Mouse (Mus musculus) kidney, embryonic 16.5 days (tissue): Measurements from ENCODE around the gene Carmil1. TPM values are rescaled to one million over a fixed set of nuclear protein-coding genes. Genes with fewer than 3 reads are reported as not detected.

Experiments
- ATAC-seq: fragments of 200-750 bp; cut with Nextera tagmentation; 2 replicates; pipeline ENCODE4 v1.8.0; 2017; ENCODE audit warnings: moderate TSS enrichment; ENCODE audit not compliant: low FRiP score, low TSS enrichment
- H3K27ac ChIP-seq: fragments of 300-500 bp; sonication (generic); 2 replicates; pipeline ENCODE4 v1.5.1; 2014; ENCODE audit warnings: low read length
- H3K27me3 ChIP-seq: fragments of 300-500 bp; sonication (generic); 2 replicates; pipeline ENCODE4 v1.6.1; 2014; ENCODE audit warnings: low read length, control low read depth, mixed read lengths; ENCODE audit not compliant: insufficient read depth
- H3K36me3 ChIP-seq: fragments of 300-500 bp; sonication (generic); 2 replicates; pipeline ENCODE4 v1.6.1; 2014; ENCODE audit warnings: low read length, control low read depth, mixed read lengths; ENCODE audit not compliant: insufficient read depth
- H3K4me1 ChIP-seq: fragments of 300-500 bp; sonication (generic); 2 replicates; pipeline ENCODE4 v1.6.1; 2014; ENCODE audit warnings: low read length, control low read depth, mixed read lengths; ENCODE audit not compliant: insufficient read depth
- H3K4me2 ChIP-seq: fragments of 300-500 bp; sonication (generic); replicated peaks from 2 replicates; pipeline ENCODE4 v1.6.1; 2014; ENCODE audit warnings: low read depth, low read length
- H3K4me3 ChIP-seq: fragments of 300-500 bp; sonication (generic); 2 replicates; pipeline ENCODE4 v1.5.1; 2014; ENCODE audit warnings: mild to moderate bottlenecking, low read length
- H3K9ac ChIP-seq: fragments of 300-500 bp; sonication (generic); replicated peaks from 2 replicates; pipeline ENCODE4 v1.6.1; 2014; ENCODE audit warnings: low read length
- H3K9me3 ChIP-seq: fragments of 300-500 bp; sonication (generic); 2 replicates; pipeline ENCODE4 v1.6.1; 2016; ENCODE audit warnings: low read length, control low read depth
- WGBS: fragments of 180-500 bp; shearing (Covaris S2); extraction: QIAGEN DNeasy Blood & Tissue Kit; methylation state at CpG from one replicate; pipeline ENCODE4 v1.1.7; 2014; 5-methylcytosine and 5-hydroxymethylcytosine counted together
- polyA plus RNA-seq: library from polyadenylated mRNA; unstranded; fragments of >200 nt; fragmentation: Nextera tagmentation; extraction: Ambion mirVana; gene quantifications from 2 replicates; pipeline ENCODE4 v1.2.1, GENCODE M21; 2015

The Carmil1 gene
- polyA plus RNA-seq, 1 experiment from 2014 or later, result 52.5 TPM

DNA sequence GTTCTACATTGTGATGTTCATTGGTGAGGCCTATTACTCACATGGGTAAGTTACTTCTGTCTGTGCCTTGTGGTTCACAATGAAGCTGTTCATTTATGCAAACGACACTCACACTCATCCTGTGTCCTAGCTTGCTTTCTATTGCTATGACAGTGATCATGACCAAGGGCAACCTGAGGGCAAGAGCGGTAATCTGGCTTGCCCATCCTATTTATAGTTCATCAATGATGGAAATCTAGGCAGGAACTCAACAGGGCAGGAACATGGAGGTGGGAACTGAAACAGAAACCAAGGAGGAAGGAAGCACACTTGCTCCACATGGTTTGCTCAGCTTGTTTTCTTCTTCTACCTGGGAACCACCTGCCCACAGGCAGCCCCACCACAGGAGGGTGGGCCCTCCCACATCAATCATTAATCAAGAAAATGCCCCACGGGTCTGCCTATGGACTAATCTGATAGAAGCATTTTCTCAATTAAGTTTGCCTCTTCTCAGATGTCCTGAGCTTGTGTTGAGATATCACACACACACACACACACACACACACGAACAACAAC is 50.0 kb downstream of the Carmil1 start:
- H3K9ac ChIP-seq, result no peak overlapping the region
- no peak for ATAC-seq
- peaks cover 7% of the 10 kb centered on the region; the same call in 1 of the 2 replicates for H3K36me3 ChIP-seq
- H3K4me3 ChIP-seq, result no peak overlapping the region
- no peak overlapping the region for H3K27ac ChIP-seq
- no peak overlapping the region for H3K4me2 ChIP-seq
- WGBS, result 84% methylated on average over 4 of the region's 4 CpGs
- H3K9me3 ChIP-seq, result peaks cover 12% of the 10 kb centered on the region
- H3K4me1 ChIP-seq, result peaks cover 8% of the 10 kb centered on the region; the same call in 1 of the 2 replicates
- H3K27me3 ChIP-seq, result no peaks in the 10 kb centered on the region

DNA sequence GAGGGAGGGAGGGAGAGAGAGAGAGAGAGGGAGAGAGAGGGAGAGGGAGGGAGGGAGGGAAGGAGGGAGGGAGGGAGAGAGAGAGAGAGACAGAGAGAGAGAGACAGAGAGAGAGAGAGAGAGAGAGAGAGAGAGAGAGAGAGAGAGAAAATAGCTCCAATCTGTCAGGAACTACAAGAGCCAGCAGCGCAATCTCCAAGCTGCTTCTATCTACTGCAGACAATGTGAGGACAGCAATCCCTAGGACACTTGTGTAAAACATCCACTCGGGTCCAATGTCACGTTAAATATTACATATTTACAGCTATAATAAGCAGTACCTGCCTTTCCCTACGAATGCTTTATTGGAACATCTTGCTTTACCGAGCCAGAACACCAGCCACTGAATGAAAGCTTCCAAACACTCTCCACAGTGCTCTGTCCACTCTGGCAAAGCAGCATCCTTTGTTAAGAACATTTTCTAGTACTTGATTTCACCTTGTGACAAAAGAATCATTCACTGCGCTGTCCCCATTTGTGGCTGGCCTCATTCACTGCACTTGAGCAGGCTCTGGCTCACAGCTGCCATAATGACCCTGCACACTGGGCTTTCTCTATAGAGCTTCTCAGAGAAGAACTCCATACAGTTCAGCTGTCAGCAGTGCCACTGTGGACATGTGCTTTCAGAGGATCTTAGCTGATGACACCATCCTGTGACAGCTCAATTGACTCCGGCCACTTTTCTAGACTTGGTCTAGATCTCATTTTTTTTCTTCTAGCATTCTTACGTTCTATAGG is 57.0 kb downstream of the Carmil1 start:
- no peak overlapping the region for H3K4me3 ChIP-seq
- WGBS, result 84% methylated on average over 8 of the region's 8 CpGs
- no peak overlapping the region for H3K4me2 ChIP-seq
- peaks cover 8% of the 10 kb centered on the region for H3K9me3 ChIP-seq
- no peaks in the 10 kb centered on the region for H3K27me3 ChIP-seq
- no peak overlapping the region for H3K27ac ChIP-seq
- ATAC-seq, result no peak
- H3K36me3 ChIP-seq, result peaks cover 4% of the 10 kb centered on the region; the same call in 1 of the 2 replicates
- no peaks in the 10 kb centered on the region for H3K4me1 ChIP-seq
- H3K9ac ChIP-seq, result no peak overlapping the region

DNA sequence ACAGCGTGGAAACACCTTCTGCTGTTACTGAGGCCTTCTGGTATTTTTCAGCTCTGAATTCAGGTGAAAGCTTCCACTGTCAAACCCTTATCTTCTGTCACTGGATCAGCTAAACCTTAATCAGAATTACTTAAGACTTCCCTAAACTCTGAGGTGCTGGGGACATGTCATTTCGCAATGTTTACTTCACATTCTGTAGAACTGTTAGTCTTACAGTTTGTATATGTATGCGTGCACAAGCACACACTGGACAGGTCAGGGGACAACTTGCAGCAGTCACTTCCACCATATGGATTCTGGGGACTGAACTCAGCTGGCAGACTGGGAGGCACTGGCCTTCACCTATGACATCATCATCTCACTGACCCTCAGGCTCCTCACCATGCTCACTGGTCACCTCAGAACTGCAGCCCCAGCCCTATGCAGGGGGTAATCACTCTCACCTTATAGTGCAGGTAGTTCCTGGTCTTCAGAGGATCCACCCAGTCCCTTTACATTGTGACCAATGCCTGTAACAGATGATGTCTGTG is 60.1 kb downstream of the Carmil1 start:
- WGBS, result 81% methylated on average over 3 of the region's 3 CpGs
- Histone ChIP-seq H3K9ac (no peak overlapping the region), H3K27me3 (no peaks in the 10 kb centered on the region), H3K4me1 (no peaks in the 10 kb centered on the region), H3K4me2 (no peak overlapping the region), H3K36me3 (no peaks in the 10 kb centered on the region), H3K9me3 (no peaks in the 10 kb centered on the region), H3K4me3 (no peak overlapping the region), H3K27ac (no peak overlapping the region)
- no peak for ATAC-seq

DNA sequence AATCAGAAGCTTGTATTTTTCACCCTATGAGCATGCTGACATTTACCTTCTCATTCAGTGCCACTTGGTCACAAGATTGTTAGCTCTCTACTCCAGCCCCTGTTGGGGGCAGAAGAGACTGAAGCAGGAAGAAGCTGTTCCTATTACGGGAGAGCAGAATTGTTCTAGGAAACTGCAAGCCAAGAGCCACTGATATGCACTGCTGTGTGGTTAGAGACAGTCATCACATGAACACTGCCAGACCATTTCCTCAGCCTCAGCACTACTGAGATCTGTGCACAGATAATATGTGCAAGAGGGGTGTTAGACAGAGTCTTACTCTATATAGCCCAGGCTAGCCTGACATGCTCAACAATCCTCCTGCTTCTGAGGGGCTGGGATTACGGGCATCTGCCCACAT is 69.4 kb downstream of the Carmil1 start:
- WGBS, result 64% methylated on average over 2 of the region's 2 CpGs
- Histone ChIP-seq H3K4me3 (no peak overlapping the region), H3K27me3 (no peaks in the 10 kb centered on the region), H3K27ac (no peak overlapping the region), H3K9ac (no peak overlapping the region), H3K9me3 (no peaks in the 10 kb centered on the region), H3K36me3 (no peaks in the 10 kb centered on the region), H3K4me1 (no peaks in the 10 kb centered on the region), H3K4me2 (no peak overlapping the region)
- no peak for ATAC-seq

DNA sequence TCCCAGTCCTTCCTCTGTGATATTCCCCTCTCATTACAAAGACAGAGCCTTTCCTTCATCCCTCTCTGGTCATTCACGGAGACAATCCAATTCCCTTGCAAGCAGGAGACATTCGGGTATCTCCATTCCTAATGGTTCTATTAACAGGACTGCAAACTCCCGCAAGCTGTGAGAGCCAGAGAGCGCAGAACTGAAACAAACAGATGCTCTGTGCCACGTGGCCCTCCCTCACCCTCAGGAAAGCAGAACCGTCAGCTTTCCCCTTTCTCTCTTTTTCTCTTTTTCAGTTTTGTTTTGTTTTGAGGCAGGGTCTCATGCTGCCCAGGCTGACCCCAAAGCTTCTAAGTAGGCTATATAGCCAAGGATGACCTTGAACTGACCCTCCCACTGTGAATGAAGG is 74.5 kb downstream of the Carmil1 start:
- Histone ChIP-seq H3K27ac (no peak overlapping the region), H3K9me3 (no peaks in the 10 kb centered on the region), H3K4me3 (no peak overlapping the region), H3K9ac (no peak overlapping the region), H3K4me1 (0 out of 2 replicates have a peak, but pooled peaks cover 5% of the 10 kb centered on the region), H3K36me3 (no peaks in the 10 kb centered on the region), H3K4me2 (no peak overlapping the region), H3K27me3 (no peaks in the 10 kb centered on the region)
- 65% methylated on average over 6 of the region's 6 CpGs for WGBS
- no peak for ATAC-seq

DNA sequence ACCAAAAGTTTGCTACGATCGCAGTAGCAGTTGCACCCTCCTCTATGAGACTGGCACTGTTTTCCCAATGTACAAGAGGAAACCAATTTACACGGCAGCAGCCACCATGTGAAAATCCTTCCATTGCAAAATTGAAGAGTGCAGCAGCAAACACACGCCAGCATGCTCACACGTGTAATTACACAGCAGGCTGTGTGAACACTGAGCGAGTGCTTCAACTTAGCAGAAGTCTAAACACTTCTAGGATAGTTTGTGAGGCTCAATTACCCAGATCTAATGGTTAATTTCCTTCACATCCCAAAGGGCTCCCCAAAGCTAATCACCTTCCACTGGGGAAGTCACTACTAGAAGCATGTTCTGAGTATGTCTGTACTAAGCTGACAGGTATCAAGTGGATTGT is 78.3 kb downstream of the Carmil1 start:
- H3K4me3 ChIP-seq, result no peak overlapping the region
- no peaks in the 10 kb centered on the region for H3K36me3 ChIP-seq
- H3K4me2 ChIP-seq, result no peak overlapping the region
- H3K9me3 ChIP-seq, result no peaks in the 10 kb centered on the region
- no peaks in the 10 kb centered on the region for H3K27me3 ChIP-seq
- H3K9ac ChIP-seq, result no peak overlapping the region
- no peak for ATAC-seq
- 78% methylated on average over 6 of the region's 6 CpGs for WGBS
- no peak overlapping the region for H3K27ac ChIP-seq
- H3K4me1 ChIP-seq, result peaks cover 14% of the 10 kb centered on the region; the same call in 1 of the 2 replicates

DNA sequence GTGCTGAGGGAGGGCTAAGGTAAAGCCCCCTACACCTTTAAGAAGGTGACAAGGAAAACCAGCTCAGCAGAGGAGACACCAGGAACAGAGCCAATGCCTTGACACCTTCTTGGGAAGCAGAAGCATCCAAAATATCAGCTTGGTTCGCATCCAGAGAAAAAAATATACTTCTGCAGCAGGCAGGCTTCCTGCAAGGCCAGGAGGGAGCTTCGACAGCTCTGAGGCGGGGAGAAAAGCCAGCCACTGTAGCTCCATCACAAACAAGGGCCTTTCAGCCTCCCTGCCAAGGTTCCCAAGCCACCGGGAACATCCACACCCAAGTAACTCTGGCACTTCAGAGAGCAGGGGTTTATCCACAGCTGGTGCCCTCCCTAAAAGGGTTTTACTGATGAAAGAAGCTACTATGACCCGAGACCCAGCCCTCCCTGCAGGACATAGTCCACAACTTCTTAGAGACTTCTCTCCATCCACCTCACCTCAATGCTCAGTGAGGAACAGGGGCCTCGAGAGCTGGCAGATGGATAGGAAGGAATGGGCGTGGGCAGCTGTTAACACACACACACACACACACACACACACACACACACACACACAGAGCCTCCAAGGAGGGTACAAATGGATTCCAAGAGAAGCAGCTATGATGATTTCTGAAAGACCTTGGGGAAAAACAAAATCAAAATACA is 80.6 kb downstream of the Carmil1 start:
- no peak overlapping the region for H3K4me3 ChIP-seq
- H3K9me3 ChIP-seq, result no peaks in the 10 kb centered on the region
- no peaks in the 10 kb centered on the region for H3K36me3 ChIP-seq
- H3K27ac ChIP-seq, result no peak overlapping the region
- H3K27me3 ChIP-seq, result no peaks in the 10 kb centered on the region
- H3K4me1 ChIP-seq, result peaks cover 14% of the 10 kb centered on the region; the same call in 1 of the 2 replicates
- H3K4me2 ChIP-seq, result no peak overlapping the region
- WGBS, result 68% methylated on average over 7 of the region's 7 CpGs
- no peak for ATAC-seq
- H3K9ac ChIP-seq, result no peak overlapping the region

DNA sequence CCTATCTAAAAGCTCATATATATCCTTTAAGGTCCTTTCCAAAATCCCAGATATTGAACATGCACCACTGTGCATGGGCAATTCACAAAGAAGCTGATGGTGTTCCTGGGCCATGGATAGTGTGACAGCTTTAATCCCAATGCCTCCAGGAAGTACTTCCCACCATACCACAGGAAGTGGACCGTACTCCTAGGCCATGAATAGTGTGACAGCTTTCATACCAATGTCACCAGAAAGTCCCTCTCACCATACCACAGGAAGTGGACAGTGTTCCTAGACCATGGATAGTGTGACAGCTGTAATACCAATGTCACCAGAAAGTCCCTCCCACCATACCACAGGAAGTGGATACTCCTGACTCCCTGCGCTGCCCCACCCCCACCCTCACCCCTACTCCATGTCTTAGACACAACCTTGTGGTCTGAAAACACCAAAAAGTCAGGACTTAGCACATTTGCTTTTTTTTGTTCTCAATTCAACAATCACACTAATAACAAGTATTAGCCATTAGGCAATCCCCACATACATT is 82.1 kb downstream of the Carmil1 start:
- no peak overlapping the region for H3K4me3 ChIP-seq
- H3K27ac ChIP-seq, result no peak overlapping the region
- H3K4me1 ChIP-seq, result peaks cover 12% of the 10 kb centered on the region; the same call in 1 of the 2 replicates
- no peak overlapping the region for H3K9ac ChIP-seq
- no peaks in the 10 kb centered on the region for H3K36me3 ChIP-seq
- H3K27me3 ChIP-seq, result no peaks in the 10 kb centered on the region
- no peak overlapping the region for H3K4me2 ChIP-seq
- WGBS, result 80% methylated on average over 2 of the region's 2 CpGs
- peaks cover 5% of the 10 kb centered on the region for H3K9me3 ChIP-seq
- ATAC-seq, result no peak

DNA sequence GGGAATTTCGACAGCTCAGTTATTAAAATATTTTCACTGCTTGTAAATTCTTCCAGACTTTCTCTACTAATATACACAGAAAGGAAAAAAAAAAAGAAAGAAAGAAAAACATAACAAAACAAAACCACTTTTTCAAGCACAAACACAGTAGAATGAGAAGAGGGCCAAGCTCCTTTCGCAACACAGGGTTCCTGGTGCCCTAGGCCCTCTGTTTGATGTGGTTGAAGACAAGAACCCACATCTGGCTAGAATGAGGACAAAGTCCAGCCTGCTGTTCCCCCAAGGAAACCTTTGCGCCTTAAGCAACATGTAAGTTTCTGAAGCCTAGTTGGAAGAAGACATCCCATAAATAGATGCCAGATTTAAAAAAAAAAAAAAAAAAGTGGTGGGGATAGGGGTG is 85.2 kb downstream of the Carmil1 start:
- no peak overlapping the region for H3K4me3 ChIP-seq
- H3K4me1 ChIP-seq, result peaks cover 10% of the 10 kb centered on the region; the same call in 1 of the 2 replicates
- H3K27me3 ChIP-seq, result no peaks in the 10 kb centered on the region
- no peak overlapping the region for H3K9ac ChIP-seq
- no peak overlapping the region for H3K4me2 ChIP-seq
- no peak overlapping the region for H3K27ac ChIP-seq
- H3K36me3 ChIP-seq, result no peaks in the 10 kb centered on the region
- peaks cover 5% of the 10 kb centered on the region for H3K9me3 ChIP-seq
- 84% methylated on average over 3 of the region's 3 CpGs for WGBS
- no peak for ATAC-seq
